Mouse (Mus musculus) midbrain, postnatal 0 days (tissue): ENCODE data around the gene Dcaf12l1. TPM values are rescaled to one million over a fixed set of nuclear protein-coding genes. Genes with fewer than 3 reads are reported as not detected.
A peak's percentile ranks its signal among the peaks of the same experiment; 100 is the strongest.
"Not testable (repeated sequence)": the region's sequence is repeated elsewhere in the genome, so short reads cannot be mapped to it uniquely, and the experiment has no call there.

Experiments
- ATAC-seq: fragments of 200-750 bp; cut with Nextera tagmentation; 2 replicates; pipeline ENCODE4 v1.8.0; 2017; ENCODE audit warnings: moderate number of reproducible peaks, mild to moderate bottlenecking, moderate TSS enrichment, moderate library complexity; ENCODE audit not compliant: low FRiP score
- DNase-seq: peaks from one replicate; pipeline ENCODE4 v3.0.0-alpha.2; 2015; ENCODE audit warnings: low spot score
- H3K27ac ChIP-seq: fragments of 300-500 bp; sonication (generic); 2 replicates; pipeline ENCODE4 v1.5.1; 2014; ENCODE audit warnings: low read depth, mild to moderate bottlenecking, low read length, mixed read lengths
- H3K27me3 ChIP-seq: fragments of 300-500 bp; sonication (generic); 2 replicates; pipeline ENCODE4 v1.6.1; 2014; ENCODE audit warnings: low read length, control low read depth, mixed read lengths; ENCODE audit not compliant: insufficient read depth
- H3K36me3 ChIP-seq: fragments of 300-500 bp; sonication (generic); 2 replicates; pipeline ENCODE4 v1.6.1; 2014; ENCODE audit warnings: low read length, control low read depth, mixed read lengths; ENCODE audit not compliant: insufficient read depth
- H3K4me1 ChIP-seq: fragments of 300-500 bp; sonication (generic); 2 replicates; pipeline ENCODE4 v1.6.1; 2014; ENCODE audit warnings: mild to moderate bottlenecking, control low read depth, antibody characterized with exemption, low read length, mixed read lengths; ENCODE audit not compliant: insufficient read depth
- H3K4me2 ChIP-seq: fragments of 300-500 bp; sonication (generic); 2 replicates; pipeline ENCODE4 v1.6.1; 2014; ENCODE audit warnings: low read depth, mild to moderate bottlenecking, low read length, mixed read lengths; ENCODE audit not compliant: poor library complexity, severe bottlenecking
- H3K4me3 ChIP-seq: fragments of 300-500 bp; sonication (generic); 2 replicates; pipeline ENCODE4 v1.5.1; 2014; ENCODE audit warnings: low read depth, mild to moderate bottlenecking, low read length, moderate library complexity
- H3K9ac ChIP-seq: fragments of 300-500 bp; sonication (generic); replicated peaks from 2 replicates; pipeline ENCODE4 v1.6.1; 2014; ENCODE audit warnings: mild to moderate bottlenecking, low read length, moderate library complexity, mixed read lengths; ENCODE audit not compliant: poor library complexity, severe bottlenecking
- H3K9me3 ChIP-seq: fragments of 300-500 bp; sonication (generic); 2 replicates; pipeline ENCODE4 v1.6.1; 2016; ENCODE audit warnings: low read length, control low read depth
- CTCF ChIP-seq: IDR thresholded peaks from 2 replicates; pipeline ENCODE4 v1.5.1; 2016; ENCODE audit warnings: antibody characterized with exemption, mild to moderate bottlenecking
- WGBS: fragments of 180-500 bp; shearing (Covaris S2); extraction: QIAGEN DNeasy Blood & Tissue Kit; methylation state at CpG from one replicate; pipeline ENCODE4 v1.1.7; 2014; 5-methylcytosine and 5-hydroxymethylcytosine counted together
- polyA plus RNA-seq: library from polyadenylated mRNA; unstranded; fragments of >200 nt; fragmentation: Nextera tagmentation; extraction: Ambion mirVana; gene quantifications from 2 replicates; pipeline ENCODE4 v1.2.1, GENCODE M21; 2015
- total RNA-seq: library from RNA; depleted of rRNA; stranded (reverse); fragments of >200 nt; gene quantifications from 2 replicates; pipeline ENCODE4 v1.2.3, GENCODE M21; 2014; rRNA removed

Gene Dcaf12l1
- total RNA-seq (21.8 and 24.2 TPM in 2 replicates), polyA plus RNA-seq (11.9 and 13.1 TPM in 2 replicates)

DNA sequence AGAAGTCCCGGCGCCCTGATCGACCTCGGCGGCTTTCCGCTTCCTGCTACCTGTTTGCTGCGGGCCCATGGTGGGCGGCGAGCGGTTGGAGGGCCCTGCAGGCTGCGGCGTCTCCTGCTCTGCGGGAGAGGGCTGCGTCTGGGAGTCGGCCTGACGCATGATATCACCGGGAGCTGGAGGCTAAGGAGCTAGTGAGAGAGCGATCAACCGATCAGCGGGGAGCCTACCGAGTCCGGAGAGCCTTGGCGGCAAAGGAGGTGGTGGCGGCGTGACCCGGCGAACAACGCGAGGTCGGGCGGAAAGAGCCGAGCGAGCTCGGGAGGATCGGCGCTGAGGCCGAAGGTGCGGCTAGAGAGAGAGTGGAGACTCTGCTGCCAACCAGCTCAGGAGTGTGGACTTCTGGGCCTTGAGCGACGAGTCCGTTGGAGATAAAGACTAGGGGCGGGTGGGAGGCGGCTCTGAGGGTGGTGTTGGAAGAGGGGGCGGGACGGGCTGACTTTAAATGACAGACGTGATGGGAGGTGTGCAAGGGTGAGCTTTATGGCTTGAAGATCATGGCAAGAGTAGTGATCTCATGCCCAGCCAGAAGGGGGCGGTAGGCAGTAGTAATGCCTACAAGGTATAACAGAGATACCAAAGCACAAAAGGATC is at the start of gene Dcaf12l1:
Dcaf12l1 (minus strand) TSS at position 437 of the 651 bp plus-strand sequence.
- H3K27me3 ChIP-seq = no peaks in the 10 kb centered on the region
- no peaks in the 10 kb centered on the region for H3K9me3 ChIP-seq
- DNase-seq = peak; percentile 55
- peak within 1 kb of the TSS; percentile 72 for H3K4me2 ChIP-seq
- peak; percentile 60 for TF ChIP-seq CTCF
- H3K36me3 ChIP-seq = no peaks in the 10 kb centered on the region
- WGBS = 25% methylated on average over 45 of the region's 47 CpGs
- H3K4me3 ChIP-seq = peak within 1 kb of the TSS; percentile 49
- H3K9ac ChIP-seq = peak within 1 kb of the TSS; percentile 70
- peak within 1 kb of the TSS; percentile 68 for H3K27ac ChIP-seq
- ATAC-seq = peak; percentile 91
- no peaks in the 10 kb centered on the region for H3K4me1 ChIP-seq

DNA sequence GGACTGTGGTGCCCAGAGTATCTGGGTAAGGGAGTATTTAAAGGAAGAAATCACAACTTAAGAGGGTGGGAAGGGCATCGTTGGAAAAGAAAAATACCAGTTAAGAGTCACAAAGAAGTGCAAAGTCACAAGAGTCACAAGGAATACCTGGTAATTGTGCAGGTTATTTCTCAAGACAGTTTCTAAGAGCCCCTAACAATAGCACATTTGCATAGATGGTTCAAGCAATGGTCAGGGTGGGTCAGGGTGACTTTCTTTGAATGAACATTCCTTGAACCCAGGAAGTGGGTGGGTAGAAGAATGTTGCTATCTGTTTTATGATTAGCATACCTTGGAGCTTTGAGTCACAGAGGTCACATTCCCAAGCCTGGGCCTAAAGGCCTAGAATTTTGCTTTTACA is 19.4 kb upstream of the Dcaf12l1 start:
- H3K36me3 ChIP-seq, ATAC-seq, DNase-seq, H3K4me1 ChIP-seq, H3K4me3 ChIP-seq, H3K4me2 ChIP-seq, H3K27me3 ChIP-seq, H3K9me3 ChIP-seq, H3K27ac ChIP-seq, H3K9ac ChIP-seq: not testable (repeated sequence)
- 65% methylated on average over 1 of the region's 1 CpGs for WGBS

- DNase-seq = peak; percentile 0
- peak; percentile 78 for ATAC-seq
- WGBS = 41% methylated on average over 29 of the region's 36 CpGs
- no peak for TF ChIP-seq CTCF
- H3K36me3 ChIP-seq = no peaks in the 10 kb centered on the region
- H3K27me3 ChIP-seq = no peaks in the 10 kb centered on the region
- H3K9me3 ChIP-seq = no peaks in the 10 kb centered on the region
- peak overlapping the region; percentile 72 for H3K4me2 ChIP-seq
- peak overlapping the region; percentile 70 for H3K9ac ChIP-seq
- peak overlapping the region; percentile 68 for H3K27ac ChIP-seq
- H3K4me1 ChIP-seq = no peaks in the 10 kb centered on the region
- peak overlapping the region; percentile 49 for H3K4me3 ChIP-seq
Observed at GRCm38 (mm10) chrX:44789036-44789760, 799 bp downstream of the Dcaf12l1 start.
